Mouse (Mus musculus) neural tube, embryonic 13.5 days (tissue): ENCODE results near the gene Asb3. TPM values are rescaled to one million over a fixed set of nuclear protein-coding genes. Genes with fewer than 3 reads are reported as not detected.
"Not testable (repeated sequence)": the region's sequence is repeated elsewhere in the genome, so short reads cannot be mapped to it uniquely, and the experiment has no call there.

ENCODE experiments used
- ATAC-seq: fragments of 200-750 bp; cut with Nextera tagmentation; 2 replicates; pipeline ENCODE4 v1.8.0; 2017; ENCODE audit warnings: low read depth, mild to moderate bottlenecking, moderate TSS enrichment, moderate library complexity
- H3K27ac ChIP-seq: fragments of 300-500 bp; sonication (generic); replicated peaks from 2 replicates; pipeline ENCODE4 v1.5.1; 2015; ENCODE audit warnings: moderate library complexity, mild to moderate bottlenecking, inconsistent platforms
- H3K27me3 ChIP-seq: fragments of 300-500 bp; sonication (generic); 2 replicates; pipeline ENCODE4 v1.6.1; 2015; ENCODE audit warnings: mild to moderate bottlenecking, inconsistent platforms
- H3K36me3 ChIP-seq: fragments of 300-500 bp; sonication (generic); 2 replicates; pipeline ENCODE4 v1.6.1; 2015; ENCODE audit warnings: mild to moderate bottlenecking, inconsistent platforms
- H3K4me1 ChIP-seq: fragments of 300-500 bp; sonication (generic); replicated peaks from 2 replicates; pipeline ENCODE4 v1.6.1; 2015; ENCODE audit warnings: inconsistent platforms
- H3K4me2 ChIP-seq: fragments of 300-500 bp; sonication (generic); 2 replicates; pipeline ENCODE4 v1.6.1; 2015; ENCODE audit warnings: inconsistent platforms, mild to moderate bottlenecking, moderate library complexity
- H3K4me3 ChIP-seq: fragments of 300-500 bp; sonication (generic); 2 replicates; pipeline ENCODE4 v1.5.1; 2015; ENCODE audit warnings: mild to moderate bottlenecking, inconsistent platforms
- H3K9ac ChIP-seq: fragments of 300-500 bp; sonication (generic); 2 replicates; pipeline ENCODE4 v1.6.1; 2015; ENCODE audit warnings: moderate library complexity, mild to moderate bottlenecking, inconsistent platforms
- H3K9me3 ChIP-seq: fragments of 300-500 bp; sonication (generic); 2 replicates; pipeline ENCODE4 v1.6.1; 2016; ENCODE audit warnings: inconsistent platforms
- WGBS: fragments of 180-500 bp; shearing (Covaris S2); methylation state at CpG from one replicate; pipeline ENCODE4 v1.1.7; 2015; 5-methylcytosine and 5-hydroxymethylcytosine counted together
- polyA plus RNA-seq: library from polyadenylated mRNA; unstranded; fragments of >200 nt; fragmentation: Nextera tagmentation; extraction: Ambion mirVana; gene quantifications from 2 replicates; pipeline ENCODE4 v1.2.1, GENCODE M21; 2015

Gene Asb3
- polyA plus RNA-seq, 1 experiment from 2014 or later, result 31.4 TPM

GRCm38 (mm10) chr11:31017466-31017865 is 132.2 kb downstream of the Asb3 start:
- not testable (repeated sequence) for H3K27me3 ChIP-seq, H3K27ac ChIP-seq, ATAC-seq, H3K9ac ChIP-seq, H3K4me1 ChIP-seq, H3K4me3 ChIP-seq, H3K36me3 ChIP-seq, H3K9me3 ChIP-seq, H3K4me2 ChIP-seq
- WGBS, result 68% methylated on average over 15 of the region's 15 CpGs

- no peak for ATAC-seq
- Histone ChIP-seq H3K4me3 (no peak overlapping the region), H3K4me1 (no peaks in the 10 kb centered on the region), H3K36me3 (peaks cover 26% of the 10 kb centered on the region), H3K27me3 (no peaks in the 10 kb centered on the region), H3K27ac (no peak overlapping the region), H3K9ac (no peak overlapping the region), H3K4me2 (no peak overlapping the region), H3K9me3 (peaks cover 4% of the 10 kb centered on the region)
- 84% methylated on average over 4 of the region's 4 CpGs for WGBS
These were observed 149.7 kb downstream of the Asb3 start for GRCm38 (mm10) chr11:31034958-31035357.

GRCm38 (mm10) chr11:31089973-31090372 is 204.8 kb downstream of the Asb3 start:
- H3K4me3 ChIP-seq, result no peak overlapping the region
- no peak overlapping the region for H3K27ac ChIP-seq

GRCm38 (mm10) chr11:31090478-31090978 is 205.3 kb downstream of the Asb3 start:
- Histone ChIP-seq H3K36me3 (0 out of 2 replicates have a peak, but pooled peaks cover 7% of the 10 kb centered on the region), H3K9me3 (no peaks in the 10 kb centered on the region), H3K9ac (no peak overlapping the region), H3K27me3 (no peaks in the 10 kb centered on the region), H3K27ac (no peak overlapping the region), H3K4me1 (no peaks in the 10 kb centered on the region), H3K4me3 (no peak overlapping the region), H3K4me2 (no peak overlapping the region)
- no peak for ATAC-seq
- 46% methylated on average over 3 of the region's 3 CpGs for WGBS

More at GRCm38 (mm10) chr11:31089973-31090372, 204.8 kb downstream of the Asb3 start:
- Histone ChIP-seq H3K4me2 (no peak overlapping the region), H3K4me1 (no peaks in the 10 kb centered on the region), H3K36me3 (0 out of 2 replicates have a peak, but pooled peaks cover 7% of the 10 kb centered on the region), H3K27me3 (no peaks in the 10 kb centered on the region), H3K9ac (no peak overlapping the region), H3K9me3 (no peaks in the 10 kb centered on the region)
- 83% methylated on average over 10 of the region's 10 CpGs for WGBS
- ATAC-seq, result no peak

- not testable (repeated sequence) for H3K9me3 ChIP-seq, H3K4me2 ChIP-seq, ATAC-seq, H3K36me3 ChIP-seq, H3K9ac ChIP-seq, H3K4me3 ChIP-seq, H3K4me1 ChIP-seq, H3K27me3 ChIP-seq, H3K27ac ChIP-seq
These were observed 214.3 kb downstream of the Asb3 start for GRCm38 (mm10) chr11:31099519-31099918.

GRCm38 (mm10) chr11:31102188-31102587 is 217.0 kb downstream of the Asb3 start:
- Histone ChIP-seq H3K27me3 (no peaks in the 10 kb centered on the region), H3K9ac (no peak overlapping the region), H3K27ac (no peak overlapping the region), H3K9me3 (no peaks in the 10 kb centered on the region), H3K4me1 (no peaks in the 10 kb centered on the region), H3K4me2 (no peak overlapping the region), H3K4me3 (no peak overlapping the region), H3K36me3 (no peaks in the 10 kb centered on the region)
- 86% methylated on average over 2 of the region's 2 CpGs for WGBS
- ATAC-seq, result no peak

GRCm38 (mm10) chr11:31105364-31105763 is 220.1 kb downstream of the Asb3 start:
- no peak overlapping the region for H3K4me2 ChIP-seq
- WGBS, result 87% methylated on average over 5 of the region's 5 CpGs
- no peaks in the 10 kb centered on the region for H3K27me3 ChIP-seq
- no peak overlapping the region for H3K27ac ChIP-seq
- no peak overlapping the region for H3K4me3 ChIP-seq
- H3K36me3 ChIP-seq, result no peaks in the 10 kb centered on the region
- no peak for ATAC-seq
- H3K4me1 ChIP-seq, result no peaks in the 10 kb centered on the region
- H3K9ac ChIP-seq, result no peak overlapping the region
- no peaks in the 10 kb centered on the region for H3K9me3 ChIP-seq

- not testable (repeated sequence) for H3K27me3 ChIP-seq, H3K9me3 ChIP-seq, H3K36me3 ChIP-seq, H3K27ac ChIP-seq, ATAC-seq, H3K9ac ChIP-seq, H3K4me3 ChIP-seq, H3K4me1 ChIP-seq, H3K4me2 ChIP-seq
- whole genome bisulfite sequencing, result 75% methylated on average over 1 of the region's 1 CpGs
These were observed 241.7 kb downstream of the Asb3 start for GRCm38 (mm10) chr11:31126964-31127363.

GRCm38 (mm10) chr11:31133726-31134125 is 248.5 kb downstream of the Asb3 start:
- H3K4me1 ChIP-seq, result not testable (repeated sequence)
- 49% methylated on average over 4 of the region's 4 CpGs for WGBS

GRCm38 (mm10) chr11:31134824-31135223 is 249.6 kb downstream of the Asb3 start:
- H3K4me2 ChIP-seq, H3K27me3 ChIP-seq, H3K9ac ChIP-seq, H3K27ac ChIP-seq, ATAC-seq, H3K4me1 ChIP-seq, H3K9me3 ChIP-seq, H3K36me3 ChIP-seq, H3K4me3 ChIP-seq: not testable (repeated sequence)
- WGBS, result 86% methylated on average over 1 of the region's 1 CpGs

More at GRCm38 (mm10) chr11:31133726-31134125, 248.5 kb downstream of the Asb3 start:
- H3K4me3 ChIP-seq, H3K27me3 ChIP-seq, H3K9me3 ChIP-seq, H3K27ac ChIP-seq, H3K9ac ChIP-seq, H3K4me2 ChIP-seq, ATAC-seq, H3K36me3 ChIP-seq: not testable (repeated sequence)

GRCm38 (mm10) chr11:31138394-31138793 is 253.2 kb downstream of the Asb3 start:
- not testable (repeated sequence) for H3K4me1 ChIP-seq, H3K9ac ChIP-seq, H3K27ac ChIP-seq, H3K4me3 ChIP-seq, ATAC-seq, H3K9me3 ChIP-seq, H3K27me3 ChIP-seq, H3K36me3 ChIP-seq, H3K4me2 ChIP-seq
- WGBS, result 71% methylated on average over 1 of the region's 1 CpGs
